Mouse (Mus musculus): Measurements from ENCODE around the gene Fbxo48. TPM values are rescaled to one million over a fixed set of nuclear protein-coding genes. Genes with fewer than 3 reads are reported as not detected.

Gene Fbxo48
- total and polyA plus RNA-seq, 3 experiments: 6.5 to 10.3 (median 7.0) TPM

DNA sequence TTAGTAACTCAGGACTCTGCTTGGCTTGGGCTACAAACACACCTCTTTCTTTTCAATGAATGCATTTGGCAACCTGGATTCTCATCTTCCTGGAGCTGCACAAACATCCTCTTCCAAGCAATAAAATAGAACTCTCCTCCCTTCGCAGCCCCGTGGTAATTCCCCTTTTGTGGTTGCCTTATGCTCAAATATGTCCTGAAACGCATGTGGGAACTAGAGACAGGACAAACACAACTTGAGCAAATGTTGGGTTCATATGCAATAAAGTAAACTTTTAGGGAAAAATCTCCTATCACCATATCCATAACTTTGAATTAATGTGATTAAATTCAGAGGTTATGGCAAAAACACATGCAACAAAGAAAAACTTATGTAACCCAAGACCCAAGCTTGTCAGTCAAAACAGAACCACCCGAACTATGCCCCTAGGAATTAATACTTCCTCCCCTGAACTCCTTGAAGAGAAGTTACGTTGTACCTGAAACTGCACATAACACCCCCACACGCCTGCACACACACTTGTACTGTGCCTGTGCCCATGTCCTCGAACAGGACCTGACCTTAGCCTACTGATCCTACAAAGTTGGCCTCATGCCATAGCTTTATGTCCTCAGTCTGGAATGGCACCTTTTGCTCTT, 35.5 kb downstream of the Fbxo48 start (continued):
- TF ChIP-seq CHD1 (IDR thresholded peaks at IDR 0.05; ENCODE audit: low read depth, low read length): peak; percentile 57; the same call in 1 of the 2 replicates
- TF ChIP-seq ZC3H11A (IDR thresholded peaks at IDR 0.05; ENCODE audit: low read depth, low read length): no peak
- no peak for TF ChIP-seq USF1 (IDR thresholded peaks at IDR 0.05; ENCODE audit: low read depth, low read length)
- peak; percentile 53 for TF ChIP-seq TCF12 (IDR thresholded peaks at IDR 0.05; ENCODE audit: low read depth, low read length)
- TF ChIP-seq ETS1 (conservative IDR thresholded peaks at IDR 0.05; ENCODE audit: low read depth, low read length): peak; percentile 82
- TF ChIP-seq MAZ (IDR thresholded peaks at IDR 0.05; ENCODE audit: low read depth, low read length): 0 out of 2 replicates have a peak, but pooled peaks have one; percentile 47
- peak; percentile 93 for TF ChIP-seq IRF4 (IDR thresholded peaks at IDR 0.05; ENCODE audit: low read depth, low read length)
- TF ChIP-seq MAX (IDR thresholded peaks at IDR 0.05; ENCODE audit: low read length): peak; percentile 71; the same call in 1 of the 2 replicates
- peak; percentile 85 for TF ChIP-seq JUND (conservative IDR thresholded peaks at IDR 0.05; ENCODE audit: low read depth, low read length)
- TF ChIP-seq SIN3A (IDR thresholded peaks at IDR 0.05; ENCODE audit: low read length): no peak; the same call in 1 of the 2 replicates
- TF ChIP-seq HCFC1 (IDR thresholded peaks at IDR 0.05; ENCODE audit: low read depth, low read length): no peak
- peak; percentile 67 for TF ChIP-seq CHD2 (IDR thresholded peaks at IDR 0.05; ENCODE audit: low read length)
- TF ChIP-seq SMC3 (IDR thresholded peaks at IDR 0.05; ENCODE audit: low read depth, low read length): no peak
- TF ChIP-seq GABPA (IDR thresholded peaks at IDR 0.05; ENCODE audit: insufficient replicate concordance, low read depth, low read length): no peak

DNA sequence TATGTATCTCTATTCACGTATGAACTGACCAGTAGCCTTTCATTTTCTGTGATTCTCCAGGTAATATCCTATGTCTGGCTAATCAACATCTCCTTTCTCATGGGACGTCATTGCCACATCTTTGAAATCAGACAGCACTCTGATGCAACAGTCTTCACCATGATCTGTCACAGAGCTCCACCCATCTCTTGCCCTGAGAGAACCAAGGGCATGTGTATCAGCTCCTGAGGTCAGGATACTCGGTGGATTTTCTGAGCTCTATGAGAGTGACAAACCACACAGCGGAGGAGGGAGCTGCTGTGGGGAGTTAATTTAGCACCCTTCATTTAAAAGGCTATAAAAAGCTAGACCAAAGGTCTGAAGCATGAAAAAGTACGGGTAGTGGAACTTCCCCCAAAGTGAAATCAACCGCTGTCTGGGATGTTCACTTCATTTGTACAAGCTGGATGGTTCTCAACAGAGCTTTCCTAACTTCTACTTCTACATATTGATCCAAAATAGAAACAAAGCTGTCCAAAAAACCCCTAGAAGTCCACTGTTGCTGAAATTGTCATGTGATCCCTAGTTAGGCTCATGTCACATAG, 36.7 kb downstream of the Fbxo48 start:
- TF ChIP-seq USF2 (conservative IDR thresholded peaks at IDR 0.05; ENCODE audit: low read depth, low read length) (no peak), EP300 (IDR thresholded peaks at IDR 0.05; ENCODE audit: low read length) (no peak; the same call in 1 of the 2 replicates), KAT2A (IDR thresholded peaks at IDR 0.05; ENCODE audit: insufficient replicate concordance, low read length) (no peak), ZMIZ1 (IDR thresholded peaks at IDR 0.05; ENCODE audit: low read depth, low read length) (no peak), SMC3 (IDR thresholded peaks at IDR 0.05; ENCODE audit: low read depth, low read length) (peak; percentile 1; the same call in 1 of the 2 replicates), IRF4 (IDR thresholded peaks at IDR 0.05; ENCODE audit: low read depth, low read length) (no peak), TBP (conservative IDR thresholded peaks at IDR 0.05; ENCODE audit: low read depth, low read length) (no peak), BHLHE40 (IDR thresholded peaks at IDR 0.05; ENCODE audit: low read depth, low read length) (peak; percentile 44), MEF2A (IDR thresholded peaks at IDR 0.05; ENCODE audit: borderline replicate concordance, low read depth, low read length) (peak; percentile 85; the same call in 1 of the 2 replicates), MXI1 (IDR thresholded peaks at IDR 0.05; ENCODE audit: low read depth, low read length) (peak; percentile 85), POLR2A (IDR thresholded peaks at IDR 0.05; ENCODE audit: low read depth, low read length) (peak; percentile 28; the same call in 1 of the 2 replicates), MAX (IDR thresholded peaks at IDR 0.05; ENCODE audit: low read length) (peak; percentile 77), CHD2 (IDR thresholded peaks at IDR 0.05; ENCODE audit: low read length) (0 out of 2 replicates have a peak, but pooled peaks have one; percentile 9), SIN3A (IDR thresholded peaks at IDR 0.05; ENCODE audit: low read length) (peak; percentile 54), ZNF384 (IDR thresholded peaks at IDR 0.05; ENCODE audit: low read depth, low read length) (no peak), MAZ (IDR thresholded peaks at IDR 0.05; ENCODE audit: low read depth, low read length) (0 out of 2 replicates have a peak, but pooled peaks have one; percentile 21), USF1 (IDR thresholded peaks at IDR 0.05; ENCODE audit: low read depth, low read length) (peak; percentile 23), HCFC1 (IDR thresholded peaks at IDR 0.05; ENCODE audit: low read depth, low read length) (no peak; the same call in 1 of the 2 replicates), PAX5 (IDR thresholded peaks at IDR 0.05; ENCODE audit: low read length) (no peak), TCF12 (IDR thresholded peaks at IDR 0.05; ENCODE audit: low read depth, low read length) (peak; percentile 42; the same call in 1 of the 2 replicates), MAFK (IDR thresholded peaks at IDR 0.05; ENCODE audit: insufficient replicate concordance, low read length) (0 out of 2 replicates have a peak, but pooled peaks have one; percentile 43), ZKSCAN1 (IDR thresholded peaks at IDR 0.05; ENCODE audit: borderline replicate concordance, low read depth, low read length) (no peak), ETS1 (conservative IDR thresholded peaks at IDR 0.05; ENCODE audit: low read depth, low read length) (peak; percentile 76), ELF1 (IDR thresholded peaks at IDR 0.05; ENCODE audit: low read depth, low read length) (no peak), UBTF (IDR thresholded peaks at IDR 0.05; ENCODE audit: low read depth, low read length) (no peak), RCOR1 (conservative IDR thresholded peaks at IDR 0.05; ENCODE audit: low read depth, low read length) (peak; percentile 62; the same call in 1 of the 2 replicates), CTCF (conservative IDR thresholded peaks at IDR 0.05 in 1 of 2, IDR thresholded peaks at IDR 0.05 in 1 of 2; ENCODE audit: low read depth in 2 of 2, low read length in 2 of 2) (no peak), NELFE (IDR thresholded peaks at IDR 0.05; ENCODE audit: low read depth, low read length) (0 out of 2 replicates have a peak, but pooled peaks have one; percentile 36), ZC3H11A (IDR thresholded peaks at IDR 0.05; ENCODE audit: low read depth, low read length) (no peak), MYC (IDR thresholded peaks at IDR 0.05; ENCODE audit: low read depth, low read length) (peak; percentile 65; the same call in 1 of the 2 replicates)
- Histone ChIP-seq H3K27me3 (replicated peaks) (no peaks in the 10 kb centered on the region), H3K9ac (ENCODE audit: insufficient read depth, low read depth) (peak overlapping the region; percentile 50), H3K4me2 (ENCODE audit: insufficient read depth, low read depth, poor library complexity, severe bottlenecking) (peak overlapping the region; percentile 24), H3K27ac (ENCODE audit: insufficient read depth, low read depth) (peak overlapping the region; percentile 89), H3K4me3 (replicated peaks in 1 of 3; ENCODE audit: low read depth in 2 of 3, low read length in 2 of 3, poor library complexity in 1 of 3) (no peak overlapping the region), H3K9me3 (replicated peaks; ENCODE audit: low read length) (no peaks in the 10 kb centered on the region), H3K36me3 (replicated peaks in 1 of 2; ENCODE audit: control insufficient read depth in 1 of 2, insufficient read depth in 1 of 2, low read length in 1 of 2) (peaks cover 71 to 88% of the 10 kb centered on the region in 2 experiments), H3K79me2 (replicated peaks; ENCODE audit: control insufficient read depth, extremely low read depth, insufficient read depth, poor library complexity, severe bottlenecking) (peaks cover 14% of the 10 kb centered on the region), H3K4me1 (ENCODE audit: control insufficient read depth in 1 of 2, insufficient read depth in 2 of 2) (peaks cover 27 to 86% of the 10 kb centered on the region in 2 experiments)
- peak; percentile 81 for DNase-seq (ENCODE audit: extremely low read depth)
- in situ Hi-C loops (cut with MboI; ENCODE audit: low pct_ligation_motif_present, low pct_unique_long_range_greater_than_20kb, low sequenced_read_pairs) (no loop called here), dilution Hi-C loops (cut with MboI; ENCODE audit: extremely low pct_ligation_motif_present, extremely low pct_unique_long_range_greater_than_20kb, low sequenced_read_pairs) (no loop called here)
